Mouse (Mus musculus) cerebellum, adult 2 months (tissue): ENCODE measurements at regions not wholly inside any gene's neighbourhood (a gene's known extent, or its start where the extent isn't known, plus 50 kb on each side); places are given as distances from the start of the nearest gene placed in this dataset.

ENCODE experiments used
- DNase-seq, 2 experiments: peaks; one replicate each; pipeline ENCODE4 v3.0.0; 2021
- H3K27ac ChIP-seq: fragments of 200-500 bp; 2 replicates; pipeline ENCODE4 v1.5.1; 2012; ENCODE audit warnings: low read length, control low read depth, inconsistent platforms; ENCODE audit not compliant: insufficient read depth
- H3K27me3 ChIP-seq: fragments of 200-500 bp; 2 replicates; pipeline ENCODE4 v1.6.1; 2012; ENCODE audit warnings: inconsistent platforms, mild to moderate bottlenecking, low read length, moderate library complexity; ENCODE audit not compliant: control insufficient read depth, insufficient read depth
- H3K4me1 ChIP-seq: fragments of 200-500 bp; 2 replicates; pipeline ENCODE4 v1.6.1; 2011; ENCODE audit warnings: low read length; ENCODE audit not compliant: control insufficient read depth, insufficient read depth
- H3K4me3 ChIP-seq: fragments of 200-500 bp; replicated peaks from 2 replicates; pipeline ENCODE3; 2011; ENCODE audit warnings: mild to moderate bottlenecking, low read depth, low read length, control low read depth; ENCODE audit not compliant: insufficient read depth
- CTCF ChIP-seq: fragments of 200-500 bp; IDR thresholded peaks from 2 replicates; pipeline ENCODE4 v1.5.1; 2011; ENCODE audit warnings: low read depth, mild to moderate bottlenecking, control low read depth, low read length, moderate library complexity, borderline replicate concordance; ENCODE audit not compliant: insufficient read depth
- POLR2A ChIP-seq: fragments of 200-500 bp; IDR thresholded peaks from 2 replicates; pipeline ENCODE4 v1.6.1; 2011; ENCODE audit warnings: low read length, control low read depth, borderline replicate concordance; ENCODE audit not compliant: insufficient read depth
- WGBS: fragments of 180-500 bp; shearing (Covaris S2); methylation state at CpG from one replicate; pipeline ENCODE4 v1.1.7; 2018; 5-methylcytosine and 5-hydroxymethylcytosine counted together

DNA sequence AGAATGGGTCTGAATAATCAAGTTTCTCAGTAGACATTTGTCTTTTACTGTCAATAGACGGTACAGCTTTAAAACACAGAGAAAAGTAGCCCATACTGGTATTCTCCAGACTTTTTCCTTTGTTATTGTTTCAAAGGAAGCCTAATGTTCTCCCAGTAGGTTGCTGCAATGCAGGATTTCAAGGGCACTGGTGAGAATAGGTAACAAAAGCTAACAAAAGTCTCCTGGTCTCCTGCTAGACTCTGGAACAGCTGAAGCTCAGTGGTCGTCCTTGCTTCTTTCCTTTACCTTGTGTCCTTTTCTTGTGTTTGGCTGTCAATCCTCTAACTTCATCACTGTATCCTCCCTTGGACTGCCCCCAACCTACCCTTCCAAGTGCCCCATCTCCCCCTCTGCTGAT lies 350.9 kb downstream of the Wdr72 start:
- Histone ChIP-seq H3K4me3 (no peak overlapping the region), H3K27ac (no peak overlapping the region), H3K27me3 (no peaks in the 10 kb centered on the region), H3K4me1 (no peaks in the 10 kb centered on the region)
- no peak for DNase-seq
- TF ChIP-seq CTCF, result no peak
- no peak for TF ChIP-seq POLR2A
- 24% methylated on average over 2 of the region's 2 CpGs for WGBS

DNA sequence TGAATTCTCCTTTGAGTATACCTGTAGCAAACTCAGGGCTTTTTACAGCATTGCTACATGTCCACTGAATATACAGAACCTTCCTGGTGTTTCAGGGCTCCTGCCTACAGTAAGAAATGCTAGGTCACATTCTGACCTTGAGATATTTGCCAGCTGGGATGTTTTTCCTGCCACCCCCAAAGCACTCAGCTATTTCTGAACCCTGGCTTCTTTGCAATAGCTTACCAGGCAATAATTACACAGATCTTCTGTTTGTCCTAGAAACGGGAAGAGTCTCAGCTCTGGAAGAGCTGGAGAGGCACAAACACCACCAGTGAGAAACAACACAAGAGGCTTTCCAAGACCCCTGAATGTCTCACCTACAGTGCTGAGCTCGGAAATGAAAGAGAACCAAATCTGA lies 366.7 kb downstream of the Wdr72 start:
- Histone ChIP-seq H3K27ac (no peak overlapping the region), H3K27me3 (no peaks in the 10 kb centered on the region), H3K4me1 (no peaks in the 10 kb centered on the region), H3K4me3 (no peak overlapping the region)
- DNase-seq, result no peak
- TF ChIP-seq CTCF (no peak), POLR2A (no peak)
- WGBS, result 63% methylated on average over 2 of the region's 2 CpGs

DNA sequence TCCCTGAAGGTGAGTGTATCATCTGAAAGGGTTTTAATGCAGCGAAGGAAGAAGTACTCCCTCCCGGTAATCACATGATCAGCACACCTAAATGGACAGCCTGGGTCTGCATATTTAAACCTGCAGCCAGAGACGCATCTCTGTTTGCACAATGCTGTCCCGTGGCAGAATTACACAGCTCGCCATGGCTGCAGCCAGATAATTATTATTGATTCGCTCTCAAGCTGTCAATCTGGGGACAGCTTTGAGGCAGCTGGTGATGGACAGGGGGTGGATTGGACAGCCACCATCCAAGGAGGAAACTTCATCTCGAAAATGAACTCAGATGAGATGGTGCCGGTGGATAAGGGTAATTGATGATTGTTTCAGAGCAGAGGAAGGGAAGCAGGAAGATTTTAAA lies 369.1 kb downstream of the Wdr72 start:
- DNase-seq, result no peak
- 69% methylated on average over 8 of the region's 8 CpGs for WGBS
- H3K4me3 ChIP-seq, result no peak overlapping the region
- H3K27me3 ChIP-seq, result no peaks in the 10 kb centered on the region
- no peaks in the 10 kb centered on the region for H3K4me1 ChIP-seq
- TF ChIP-seq CTCF (no peak), POLR2A (no peak)
- H3K27ac ChIP-seq, result no peak overlapping the region

DNA sequence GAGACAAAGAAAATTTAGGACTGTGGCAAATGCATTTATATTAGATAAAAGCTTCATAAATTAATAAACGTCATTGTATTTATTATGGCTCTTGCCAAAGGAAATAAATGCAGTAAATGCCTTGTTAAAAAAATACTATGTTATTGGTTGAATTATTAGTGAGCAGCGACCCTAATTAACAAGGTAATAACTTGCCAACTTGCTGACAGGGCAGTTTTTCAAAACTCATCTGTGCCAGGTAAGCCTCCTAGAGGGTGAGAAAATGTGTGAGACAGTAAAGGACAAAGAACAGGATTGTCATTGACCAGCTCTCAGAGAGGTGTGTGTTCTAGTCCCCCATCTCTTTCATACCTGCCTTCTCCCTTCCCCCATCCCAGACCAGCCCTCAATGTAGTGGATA lies 347.8 kb upstream of the Onecut1 start:
- Histone ChIP-seq H3K4me3 (no peak overlapping the region), H3K4me1 (no peaks in the 10 kb centered on the region), H3K27me3 (no peaks in the 10 kb centered on the region), H3K27ac (no peak overlapping the region)
- no peak for TF ChIP-seq POLR2A
- no peak for TF ChIP-seq CTCF
- WGBS, result 67% methylated on average over 2 of the region's 2 CpGs
- no peak for DNase-seq

DNA sequence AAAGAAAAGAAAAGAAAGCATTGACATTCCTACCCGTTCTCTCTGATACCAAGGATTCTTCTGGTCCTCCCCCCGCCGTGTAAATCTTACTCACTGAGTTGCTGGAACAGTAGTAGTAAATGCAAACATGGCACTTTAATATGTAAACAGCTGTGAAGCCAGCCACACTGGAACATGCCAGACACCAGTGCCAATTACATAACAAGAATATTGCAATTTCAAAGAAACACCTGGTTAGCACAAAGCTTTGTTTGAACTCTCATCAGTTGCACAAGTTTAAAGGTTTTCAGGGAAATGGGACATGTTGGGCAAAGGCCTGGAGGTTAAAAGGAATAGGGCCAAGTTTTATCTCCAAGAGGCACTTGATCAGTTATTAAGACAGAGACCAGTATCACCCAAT lies 333.2 kb upstream of the Onecut1 start:
- Histone ChIP-seq H3K27me3 (no peaks in the 10 kb centered on the region), H3K27ac (no peak overlapping the region), H3K4me1 (no peaks in the 10 kb centered on the region), H3K4me3 (no peak overlapping the region)
- DNase-seq, result no peak
- 82% methylated on average over 3 of the region's 3 CpGs for WGBS
- TF ChIP-seq CTCF (no peak), POLR2A (no peak)

DNA sequence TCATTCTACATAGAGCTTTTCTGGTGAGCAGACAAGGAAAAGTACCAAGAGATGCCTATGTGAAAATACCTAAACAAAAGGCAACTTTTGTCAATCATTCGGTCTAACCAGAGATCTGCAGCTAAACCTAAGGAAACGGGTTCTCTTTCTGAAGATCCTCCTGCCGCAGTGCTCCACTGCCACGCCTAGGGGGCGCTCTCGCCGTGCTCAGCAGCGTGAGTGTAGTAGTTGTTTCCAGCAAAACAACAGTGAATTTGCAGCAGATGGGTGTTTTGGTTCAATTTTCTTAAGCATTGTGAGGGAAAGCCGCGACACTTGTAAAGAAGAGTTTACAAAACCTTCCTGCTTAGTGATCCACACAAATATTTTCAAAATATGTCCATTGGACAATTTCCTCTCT lies 331.4 kb upstream of the Onecut1 start:
- H3K4me3 ChIP-seq, result no peak overlapping the region
- H3K27ac ChIP-seq, result no peak overlapping the region
- no peaks in the 10 kb centered on the region for H3K27me3 ChIP-seq
- WGBS, result 5% methylated on average over 10 of the region's 10 CpGs
- peak; percentile 44 to 58 for DNase-seq
- no peak for TF ChIP-seq POLR2A
- peak; percentile 90 for TF ChIP-seq CTCF
- no peaks in the 10 kb centered on the region for H3K4me1 ChIP-seq

DNA sequence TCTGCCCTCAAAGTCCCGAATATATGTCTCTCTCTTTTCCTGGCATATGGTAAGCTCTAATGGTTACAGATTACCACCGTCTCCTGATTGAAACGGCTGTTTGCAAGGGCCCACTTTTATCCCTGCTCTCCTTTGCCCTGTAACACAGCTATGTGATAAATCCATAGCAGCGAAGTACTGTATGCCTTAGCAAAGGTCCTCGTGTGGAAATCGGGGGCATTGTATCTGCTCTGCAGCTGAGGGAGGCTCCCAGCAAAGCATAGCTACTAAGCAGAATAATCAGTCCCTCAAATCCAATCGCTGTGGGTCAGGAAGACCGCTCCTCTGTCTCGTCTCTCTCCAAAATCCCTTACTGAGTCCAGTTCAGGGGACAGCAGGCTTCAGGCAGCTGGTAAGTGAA lies 331.0 kb upstream of the Onecut1 start:
- no peaks in the 10 kb centered on the region for H3K4me1 ChIP-seq
- whole genome bisulfite sequencing, result 20% methylated on average over 9 of the region's 9 CpGs
- no peak overlapping the region for H3K27ac ChIP-seq
- H3K27me3 ChIP-seq, result no peaks in the 10 kb centered on the region
- no peak for TF ChIP-seq POLR2A
- no peak for TF ChIP-seq CTCF
- DNase-seq, result no peak
- no peak overlapping the region for H3K4me3 ChIP-seq

DNA sequence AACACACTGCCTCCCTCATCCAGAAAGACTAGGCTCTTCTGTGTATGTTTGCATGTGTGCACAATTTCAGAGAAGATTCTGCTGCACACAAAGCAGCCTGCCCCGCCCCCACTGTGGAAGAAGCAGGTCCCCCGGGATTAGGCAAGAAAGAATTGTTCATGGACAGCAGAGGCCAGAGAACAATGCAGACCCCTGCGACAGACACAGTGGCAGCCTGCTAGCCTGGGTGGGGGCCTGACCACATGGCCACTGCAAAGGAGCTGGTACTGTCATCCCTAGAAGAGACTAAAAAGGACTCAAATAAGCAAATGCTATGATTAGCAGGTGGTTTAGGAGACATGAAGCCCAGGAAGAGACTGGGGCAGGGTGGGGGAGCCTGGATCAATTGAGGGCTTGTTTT lies 329.7 kb upstream of the Onecut1 start:
- Histone ChIP-seq H3K27me3 (no peaks in the 10 kb centered on the region), H3K4me1 (no peaks in the 10 kb centered on the region), H3K27ac (no peak overlapping the region), H3K4me3 (no peak overlapping the region)
- TF ChIP-seq POLR2A (no peak), CTCF (no peak)
- 37% methylated on average over 3 of the region's 3 CpGs for WGBS
- no peak for DNase-seq

DNA sequence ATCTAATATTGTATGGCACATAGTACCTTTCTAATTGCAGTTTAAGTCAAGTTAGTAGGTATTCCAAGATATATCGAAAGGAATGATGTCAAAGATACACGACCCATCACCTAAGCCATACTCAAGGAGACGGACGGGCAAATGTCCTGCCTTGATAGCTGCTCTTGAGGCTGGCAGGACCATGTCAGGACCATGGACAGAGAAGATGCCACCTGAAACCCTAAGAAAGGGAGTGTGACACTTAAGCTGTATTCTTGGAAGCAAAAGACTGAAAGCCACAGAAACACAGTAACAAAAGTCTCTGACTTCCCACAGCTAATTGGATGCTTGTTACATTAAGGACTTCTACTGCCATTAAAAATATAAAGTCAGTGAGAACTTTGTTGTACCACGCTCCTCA lies 326.7 kb upstream of the Onecut1 start:
- TF ChIP-seq POLR2A (no peak), CTCF (no peak)
- 84% methylated on average over 5 of the region's 5 CpGs for whole genome bisulfite sequencing
- no peaks in the 10 kb centered on the region for H3K4me1 ChIP-seq
- H3K4me3 ChIP-seq, result no peak overlapping the region
- DNase-seq, result no peak
- H3K27me3 ChIP-seq, result no peaks in the 10 kb centered on the region
- no peak overlapping the region for H3K27ac ChIP-seq
